Mouse (Mus musculus): ENCODE results near the gene Olfr692. TPM values are rescaled to one million over a fixed set of nuclear protein-coding genes. Genes with fewer than 3 reads are reported as not detected.

Gene Olfr692
- polyA plus RNA-seq, 1 experiment from 2014 or later = not detected

- H3K9me3 ChIP-seq (ENCODE audit: control insufficient read depth, low read length) = no peaks in the 10 kb centered on the region
- peak; percentile 42; the same call in 1 of the 2 replicates for ATAC-seq
- no peak overlapping the region for H3K4me2 ChIP-seq (ENCODE audit: low read length)
- WGBS = 70% methylated on average over 5 of the region's 5 CpGs
- no peak overlapping the region for H3K9ac ChIP-seq (ENCODE audit: low read depth, low read length)
- no peaks in the 10 kb centered on the region for H3K4me1 ChIP-seq (ENCODE audit: control insufficient read depth, insufficient read depth, low read depth, low read length)
- no peak overlapping the region for H3K27ac ChIP-seq (ENCODE audit: low read depth, low read length)
- H3K27me3 ChIP-seq (replicated peaks; ENCODE audit: control insufficient read depth, insufficient read depth, low read length) = no peaks in the 10 kb centered on the region
- no peak overlapping the region for H3K4me3 ChIP-seq (ENCODE audit: low read length)
- H3K36me3 ChIP-seq (ENCODE audit: control insufficient read depth, insufficient read depth, low read length) = no peaks in the 10 kb centered on the region
Measured at GRCm38 (mm10) chr7:105418106-105418505, 50.1 kb downstream of the Olfr692 start.

Other genes starting within 250 kb of the Olfr692 start
- gene Olfr683, start 221.2 kb upstream of the Olfr692 start, polyA plus RNA-seq (2015; fragmentation: Nextera tagmentation; extraction: Ambion mirVana) = not detected in 2 replicates
- gene Olfr684, start 204.6 kb upstream of the Olfr692 start, polyA plus RNA-seq (2015; fragmentation: Nextera tagmentation; extraction: Ambion mirVana) = not detected in 2 replicates
- gene Olfr685, start 182.2 kb upstream of the Olfr692 start, polyA plus RNA-seq (2015; fragmentation: Nextera tagmentation; extraction: Ambion mirVana) = not detected in 2 replicates
- gene Olfr686, start 160.7 kb upstream of the Olfr692 start, polyA plus RNA-seq (2015; fragmentation: Nextera tagmentation; extraction: Ambion mirVana) = not detected in 2 replicates
- gene Olfr688, start 80.1 kb upstream of the Olfr692 start, polyA plus RNA-seq (2015; fragmentation: Nextera tagmentation; extraction: Ambion mirVana) = not detected in 2 replicates
- gene Olfr689, start 57.1 kb upstream of the Olfr692 start, polyA plus RNA-seq (2015; fragmentation: Nextera tagmentation; extraction: Ambion mirVana) = not detected in 2 replicates
- not detected in 2 replicates for gene Olfr690, start 34.1 kb upstream of the Olfr692 start, polyA plus RNA-seq (2015; fragmentation: Nextera tagmentation; extraction: Ambion mirVana)
- gene Olfr691, start 26.0 kb upstream of the Olfr692 start, polyA plus RNA-seq (2015; fragmentation: Nextera tagmentation; extraction: Ambion mirVana) = 0.18 and 0.44 TPM in 2 replicates
- not detected in 2 replicates for gene Gm5901, start 6.8 kb downstream of the Olfr692 start, polyA plus RNA-seq (2015; fragmentation: Nextera tagmentation; extraction: Ambion mirVana)
- 43.4 and 43.7 TPM in 2 replicates for gene Fam160a2, start 31.8 kb downstream of the Olfr692 start, polyA plus RNA-seq (2015; fragmentation: Nextera tagmentation; extraction: Ambion mirVana)
- gene Cnga4, start 36.3 kb downstream of the Olfr692 start, polyA plus RNA-seq (2015; fragmentation: Nextera tagmentation; extraction: Ambion mirVana) = 0.17 TPM in 1 of 2 replicates, not detected in the other
- 7.7 and 8.1 TPM in 2 replicates for gene Cckbr, start 57.5 kb downstream of the Olfr692 start, polyA plus RNA-seq (2015; fragmentation: Nextera tagmentation; extraction: Ambion mirVana)
- gene Cavin3, start 114.1 kb downstream of the Olfr692 start, polyA plus RNA-seq (2015; fragmentation: Nextera tagmentation; extraction: Ambion mirVana) = 43.0 TPM in 2 replicates
- gene Smpd1, start 186.1 kb downstream of the Olfr692 start, polyA plus RNA-seq (2015; fragmentation: Nextera tagmentation; extraction: Ambion mirVana) = 110 and 111 TPM in 2 replicates
- 344 and 354 TPM in 2 replicates for gene Apbb1, start 213.4 kb downstream of the Olfr692 start, polyA plus RNA-seq (2015; fragmentation: Nextera tagmentation; extraction: Ambion mirVana)
- gene Hpx, start 231.9 kb downstream of the Olfr692 start, polyA plus RNA-seq (2015; fragmentation: Nextera tagmentation; extraction: Ambion mirVana) = 0.18 and 0.20 TPM in 2 replicates